Mouse (Mus musculus) embryonic facial prominence, embryonic 10.5 days (tissue): Measurements from ENCODE around the gene Tprkb. TPM values are rescaled to one million over a fixed set of nuclear protein-coding genes. Genes with fewer than 3 reads are reported as not detected.
"Not testable (repeated sequence)": the region's sequence is repeated elsewhere in the genome, so short reads cannot be mapped to it uniquely, and the experiment has no call there.

ENCODE experiments used
- DNase-seq: peaks from one replicate; pipeline ENCODE4 v3.0.0-alpha.2; 2017; ENCODE audit warnings: low spot score
- H3K27ac ChIP-seq: fragments of 300-500 bp; sonication (generic); replicated peaks from 2 replicates; pipeline ENCODE4 v1.5.1; 2016; ENCODE audit warnings: mild to moderate bottlenecking
- H3K27me3 ChIP-seq: fragments of 300-500 bp; sonication (generic); replicated peaks from 2 replicates; pipeline ENCODE4 v1.6.1; 2016; ENCODE audit warnings: low read depth, mild to moderate bottlenecking; ENCODE audit not compliant: poor library complexity, severe bottlenecking
- H3K36me3 ChIP-seq: fragments of 300-500 bp; sonication (generic); replicated peaks from 2 replicates; pipeline ENCODE4 v1.6.1; 2016; ENCODE audit warnings: mild to moderate bottlenecking, moderate library complexity
- H3K4me1 ChIP-seq: fragments of 300-500 bp; sonication (generic); 2 replicates; pipeline ENCODE4 v1.6.1; 2016
- H3K4me3 ChIP-seq: fragments of 300-500 bp; sonication (generic); 2 replicates; pipeline ENCODE4 v1.5.1; 2016; ENCODE audit warnings: mild to moderate bottlenecking, moderate library complexity
- H3K9me3 ChIP-seq: fragments of 300-500 bp; sonication (generic); 2 replicates; pipeline ENCODE4 v1.6.1; 2016; ENCODE audit warnings: mild to moderate bottlenecking
- WGBS: fragments of 180-500 bp; shearing (Covaris S2); methylation state at CpG from one replicate; pipeline ENCODE4 v1.1.7; 2016; 5-methylcytosine and 5-hydroxymethylcytosine counted together
- polyA plus RNA-seq: library from polyadenylated mRNA; unstranded; fragments of >200 nt; fragmentation: Nextera tagmentation; extraction: Ambion mirVana; gene quantifications from 2 replicates; pipeline ENCODE4 v1.2.1, GENCODE M21; 2016

Gene Tprkb
- 29.0 and 36.7 TPM in 2 replicates for polyA plus RNA-seq

DNA sequence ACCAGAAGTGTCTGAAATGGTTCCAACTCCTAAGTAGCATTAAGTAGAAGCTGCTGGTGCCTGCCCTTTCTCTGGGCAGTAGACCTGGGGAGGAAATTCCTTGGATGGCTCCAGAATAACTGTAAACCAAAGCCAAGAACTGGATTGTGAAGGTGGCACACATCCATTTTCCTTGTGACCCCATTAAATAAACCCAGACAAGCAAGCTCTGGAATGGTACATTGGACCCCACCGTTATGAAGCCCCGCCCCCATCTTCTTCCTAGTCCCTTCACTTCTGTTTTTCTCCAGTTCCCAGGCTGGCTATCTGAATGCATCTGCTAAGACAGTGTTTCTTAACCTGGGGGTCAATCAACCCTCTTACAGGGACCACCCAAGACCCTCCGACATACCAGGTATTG, at the start of gene Tprkb:
Tprkb (plus strand) TSS at position 279 of the 400 bp plus-strand sequence.
- H3K27ac ChIP-seq = no peak within 1 kb of the TSS
- no peaks in the 10 kb centered on the region for H3K9me3 ChIP-seq
- H3K36me3 ChIP-seq = no peaks in the 10 kb centered on the region
- 85% methylated on average over 3 of the region's 3 CpGs for WGBS
- no peaks in the 10 kb centered on the region for H3K27me3 ChIP-seq
- DNase-seq = no peak
- H3K4me3 ChIP-seq = no peak within 1 kb of the TSS
- H3K4me1 ChIP-seq = peaks cover 14% of the 10 kb centered on the region

DNA sequence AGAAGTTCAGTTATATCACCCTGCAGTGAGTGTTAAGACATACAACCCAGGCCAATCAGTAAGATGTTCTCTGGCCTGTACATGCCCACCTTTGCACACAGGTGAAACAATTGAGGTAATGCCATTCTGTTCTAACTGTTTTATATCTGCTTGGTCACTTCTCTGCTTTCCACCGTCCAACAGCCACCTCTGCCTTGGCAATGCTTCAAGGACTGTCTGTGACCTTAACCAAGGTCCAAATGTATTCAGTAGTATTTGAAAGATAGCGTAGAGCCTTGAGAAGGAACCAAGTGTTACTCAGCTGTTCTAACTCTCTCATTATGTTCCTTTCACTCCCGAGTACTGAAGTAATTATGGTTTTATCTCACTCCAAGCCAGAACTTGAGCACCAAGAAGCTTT, 49.1 kb upstream of the Tprkb start:
- 78% methylated on average over 3 of the region's 3 CpGs for WGBS
- Histone ChIP-seq H3K27me3 (no peaks in the 10 kb centered on the region), H3K4me3 (no peak overlapping the region), H3K4me1 (no peaks in the 10 kb centered on the region), H3K27ac (no peak overlapping the region), H3K36me3 (no peaks in the 10 kb centered on the region), H3K9me3 (no peaks in the 10 kb centered on the region)
- DNase-seq = no peak

DNA sequence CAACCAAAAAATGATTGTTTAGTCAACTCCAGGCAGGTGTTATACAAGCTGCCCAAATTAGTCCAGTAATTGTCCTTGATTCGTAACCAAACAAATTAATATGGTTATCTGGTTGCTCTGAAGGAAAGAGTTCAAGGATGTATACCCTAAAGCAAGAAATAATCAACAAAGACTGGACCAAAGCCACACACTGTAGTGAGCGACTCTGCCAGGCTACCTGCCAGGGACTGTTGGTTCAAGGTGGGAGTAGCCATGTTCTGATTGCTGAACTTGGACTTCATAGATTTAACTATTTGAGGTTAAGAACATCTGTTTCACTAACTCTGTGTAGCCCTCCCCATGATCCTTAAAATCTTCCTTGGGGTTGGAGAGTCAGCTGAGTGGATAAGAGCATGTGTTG, 48.5 kb upstream of the Tprkb start:
- no peak overlapping the region for H3K4me3 ChIP-seq
- H3K4me1 ChIP-seq = no peaks in the 10 kb centered on the region
- H3K9me3 ChIP-seq = no peaks in the 10 kb centered on the region
- no peak for DNase-seq
- H3K27me3 ChIP-seq = no peaks in the 10 kb centered on the region
- WGBS = 84% methylated on average over 2 of the region's 2 CpGs
- no peaks in the 10 kb centered on the region for H3K36me3 ChIP-seq
- no peak overlapping the region for H3K27ac ChIP-seq

GRCm38 (mm10) chr6:85863840-85864239, 47.8 kb upstream of the Tprkb start:
- WGBS = 86% methylated on average over 2 of the region's 2 CpGs
- no peaks in the 10 kb centered on the region for H3K36me3 ChIP-seq
- no peaks in the 10 kb centered on the region for H3K9me3 ChIP-seq
- H3K27me3 ChIP-seq = no peaks in the 10 kb centered on the region
- DNase-seq = no peak
- no peak overlapping the region for H3K4me3 ChIP-seq
- H3K4me1 ChIP-seq = no peaks in the 10 kb centered on the region
- H3K27ac ChIP-seq = no peak overlapping the region

GRCm38 (mm10) chr6:85864900-85865639, 46.6 kb upstream of the Tprkb start:
- not testable (repeated sequence) for H3K9me3 ChIP-seq, H3K36me3 ChIP-seq, H3K4me3 ChIP-seq, H3K27me3 ChIP-seq, DNase-seq, H3K4me1 ChIP-seq, H3K27ac ChIP-seq
- 72% methylated on average over 6 of the region's 7 CpGs for WGBS

GRCm38 (mm10) chr6:85866166-85866565, 45.5 kb upstream of the Tprkb start:
- H3K9me3 ChIP-seq, H3K36me3 ChIP-seq: not testable (repeated sequence)
- WGBS = 86% methylated on average over 3 of the region's 3 CpGs

GRCm38 (mm10) chr6:85866995-85867394, 44.7 kb upstream of the Tprkb start:
- not testable (repeated sequence) for DNase-seq, H3K4me1 ChIP-seq, H3K36me3 ChIP-seq, H3K9me3 ChIP-seq, H3K27ac ChIP-seq, H3K4me3 ChIP-seq, H3K27me3 ChIP-seq
- WGBS = 82% methylated on average over 1 of the region's 1 CpGs

More at GRCm38 (mm10) chr6:85866166-85866565, 45.5 kb upstream of the Tprkb start:
- not testable (repeated sequence) for DNase-seq, H3K4me1 ChIP-seq, H3K27ac ChIP-seq, H3K27me3 ChIP-seq, H3K4me3 ChIP-seq

DNA sequence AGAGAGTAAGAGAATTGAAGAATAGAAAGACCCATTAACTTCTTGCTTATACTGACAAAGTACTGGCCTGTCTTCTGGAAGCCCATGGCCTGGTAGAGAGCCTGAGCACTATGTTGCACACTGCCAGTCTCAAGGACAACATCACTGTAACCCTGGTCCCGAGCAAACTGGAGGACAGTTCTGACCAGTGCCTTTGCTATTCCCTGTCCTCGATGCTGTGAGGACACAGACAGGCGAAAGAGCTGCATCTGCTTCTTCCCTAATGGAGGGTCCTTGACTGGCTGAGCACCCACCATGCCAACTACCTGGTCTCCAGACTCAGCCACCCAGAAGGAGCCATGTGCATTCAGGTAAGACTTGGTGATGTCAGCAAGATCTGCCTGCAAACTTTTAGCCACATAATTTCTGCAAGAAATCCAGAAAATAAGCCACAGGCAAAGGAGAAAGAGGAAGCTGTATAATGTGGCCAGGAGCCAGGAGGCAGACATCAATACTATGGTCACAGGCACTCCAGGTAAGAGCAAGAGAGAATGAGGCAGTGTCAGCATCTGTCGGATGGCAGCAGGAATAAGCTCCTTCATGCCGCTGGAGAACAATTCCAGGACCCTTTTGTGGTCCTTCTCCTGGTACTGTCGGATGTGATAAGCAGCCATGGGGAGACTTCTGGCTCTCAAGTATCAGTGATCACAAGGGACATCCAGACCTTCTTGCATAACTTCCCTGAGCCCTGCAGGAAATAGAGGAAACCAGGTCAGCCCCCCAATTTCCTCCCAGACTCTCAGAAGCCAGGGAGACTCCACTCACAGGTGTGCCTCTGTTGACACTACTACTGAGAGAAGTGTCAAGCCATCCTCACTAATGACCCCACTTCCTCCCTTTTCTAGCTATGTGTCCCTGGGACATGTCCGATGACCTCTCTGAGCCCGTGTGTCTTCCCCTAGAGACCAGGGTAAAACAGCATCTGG, 43.7 kb upstream of the Tprkb start:
- H3K27ac ChIP-seq = no peak overlapping the region
- no peak for DNase-seq
- H3K36me3 ChIP-seq = no peaks in the 10 kb centered on the region
- H3K4me3 ChIP-seq = no peak overlapping the region
- 71% methylated on average over 8 of the region's 8 CpGs for WGBS
- no peaks in the 10 kb centered on the region for H3K9me3 ChIP-seq
- no peaks in the 10 kb centered on the region for H3K27me3 ChIP-seq
- H3K4me1 ChIP-seq = no peaks in the 10 kb centered on the region

DNA sequence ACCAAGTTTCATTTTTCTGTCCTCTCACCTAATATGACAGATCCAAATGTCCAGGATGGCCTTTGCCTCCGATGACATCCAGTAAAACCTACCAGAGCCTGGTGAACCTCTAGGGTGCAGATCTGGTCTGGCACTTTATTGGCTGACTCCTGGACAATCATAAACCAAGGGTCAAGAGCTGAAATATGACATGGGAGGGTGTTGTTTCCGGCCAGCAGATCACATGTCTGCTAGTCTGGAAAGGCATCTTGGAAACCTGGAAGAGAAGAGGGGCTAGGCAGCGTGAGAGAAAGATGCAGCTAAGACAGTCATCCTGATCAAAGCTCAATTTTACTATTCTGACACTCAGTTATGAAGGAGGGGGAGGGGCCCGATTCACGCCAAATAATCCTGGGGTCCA, 42.7 kb upstream of the Tprkb start, which contains the start of gene Nat8f2:
Nat8f2 (minus strand) TSS at position 153 of the 400 bp plus-strand sequence.
- not testable (repeated sequence) for H3K27me3 ChIP-seq, H3K27ac ChIP-seq, DNase-seq, H3K4me1 ChIP-seq, H3K36me3 ChIP-seq, H3K4me3 ChIP-seq, H3K9me3 ChIP-seq
- WGBS = 88% methylated on average over 5 of the region's 5 CpGs

- H3K9me3 ChIP-seq = peaks cover 16% of the 10 kb centered on the region
- H3K36me3 ChIP-seq, H3K27me3 ChIP-seq, DNase-seq, H3K4me3 ChIP-seq, H3K4me1 ChIP-seq, H3K27ac ChIP-seq: not testable (repeated sequence)
- WGBS = 92% methylated on average over 9 of the region's 9 CpGs
These were observed 28.4 kb upstream of the Tprkb start for GRCm38 (mm10) chr6:85883246-85883645.

DNA sequence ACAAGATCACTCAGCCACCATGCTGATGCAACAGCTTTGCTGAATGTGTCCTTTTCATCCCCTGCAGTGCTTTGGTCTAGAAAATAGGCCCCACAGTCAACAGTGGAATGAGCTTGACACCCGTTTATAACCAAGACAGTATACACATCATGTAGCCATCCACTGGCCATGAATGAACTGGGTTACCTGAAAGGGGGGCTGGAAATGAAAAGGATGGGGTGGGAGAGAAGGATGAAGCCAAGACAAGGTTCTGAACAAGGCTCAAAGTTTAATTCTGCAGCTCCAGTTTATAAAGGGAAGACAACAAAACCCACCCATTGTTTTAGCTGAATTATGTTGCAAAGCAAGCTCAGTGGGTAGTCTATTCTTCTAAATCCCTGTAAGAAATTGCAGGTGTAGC, 27.4 kb upstream of the Tprkb start:
- Histone ChIP-seq H3K27ac (no peak overlapping the region), H3K36me3 (no peaks in the 10 kb centered on the region), H3K4me3 (no peak overlapping the region), H3K27me3 (no peaks in the 10 kb centered on the region), H3K9me3 (peaks cover 16% of the 10 kb centered on the region), H3K4me1 (no peaks in the 10 kb centered on the region)
- no peak for DNase-seq
- WGBS = 89% methylated on average over 1 of the region's 1 CpGs

- no peaks in the 10 kb centered on the region for H3K27me3 ChIP-seq
- no peaks in the 10 kb centered on the region for H3K4me1 ChIP-seq
- no peak overlapping the region for H3K27ac ChIP-seq
- H3K4me3 ChIP-seq = no peak overlapping the region
- no peak for DNase-seq
- 89% methylated on average over 2 of the region's 2 CpGs for WGBS
- no peaks in the 10 kb centered on the region for H3K36me3 ChIP-seq
- H3K9me3 ChIP-seq = peaks cover 22% of the 10 kb centered on the region
These were observed 22.7 kb upstream of the Tprkb start for GRCm38 (mm10) chr6:85888961-85889360.
